Mouse (Mus musculus) gastrocnemius, adult 18-20 months (tissue): Measurements from ENCODE around the gene Lrrc57. TPM values are rescaled to one million over a fixed set of nuclear protein-coding genes. Genes with fewer than 3 reads are reported as not detected.
"Not testable (repeated sequence)": the region's sequence is repeated elsewhere in the genome, so short reads cannot be mapped to it uniquely, and the experiment has no call there.

Experiments used
- DNase-seq: peaks from one replicate; pipeline ENCODE4 v3.0.0; 2021; ENCODE audit warnings: low spot score
- total RNA-seq, 2 experiments: library from RNA; stranded (reverse); gene quantifications; 2 replicates each; pipeline ENCODE4 v1.2.3; 2021

Gene Lrrc57
- total RNA-seq, 2 experiments from 2014 or later = 12.6 to 12.9 TPM

GRCm38 (mm10) chr2:120606021-120606690, 3.2 kb downstream of the Lrrc57 start:
- no peak for DNase-seq

- no peak for DNase-seq
These were observed 9.8 kb downstream of the Lrrc57 start for GRCm38 (mm10) chr2:120599506-120599905.

DNA sequence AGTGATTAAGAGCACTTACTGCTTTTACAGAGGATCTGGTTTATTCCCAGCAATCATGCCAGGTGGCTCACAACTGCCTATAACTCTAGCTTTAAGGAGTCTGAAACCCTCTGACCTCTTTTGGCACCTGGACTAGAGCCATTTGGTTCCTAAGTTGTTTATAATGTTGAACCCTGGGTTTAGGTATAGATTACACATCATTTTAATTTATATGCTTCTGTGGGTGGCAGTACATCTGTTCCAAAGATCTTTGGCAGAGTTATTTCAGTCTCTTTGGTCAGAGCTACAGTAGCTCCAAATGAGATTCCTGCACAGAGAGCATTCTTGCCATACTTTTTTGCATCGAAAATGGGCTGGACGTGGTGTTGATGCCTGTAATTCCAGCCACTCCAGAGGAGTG, 11.6 kb downstream of the Lrrc57 start:
- no peak for DNase-seq

GRCm38 (mm10) chr2:120592227-120592626, 17.1 kb downstream of the Lrrc57 start:
- DNase-seq = no peak

GRCm38 (mm10) chr2:120589759-120590158, 19.6 kb downstream of the Lrrc57 start:
- DNase-seq = no peak

DNA sequence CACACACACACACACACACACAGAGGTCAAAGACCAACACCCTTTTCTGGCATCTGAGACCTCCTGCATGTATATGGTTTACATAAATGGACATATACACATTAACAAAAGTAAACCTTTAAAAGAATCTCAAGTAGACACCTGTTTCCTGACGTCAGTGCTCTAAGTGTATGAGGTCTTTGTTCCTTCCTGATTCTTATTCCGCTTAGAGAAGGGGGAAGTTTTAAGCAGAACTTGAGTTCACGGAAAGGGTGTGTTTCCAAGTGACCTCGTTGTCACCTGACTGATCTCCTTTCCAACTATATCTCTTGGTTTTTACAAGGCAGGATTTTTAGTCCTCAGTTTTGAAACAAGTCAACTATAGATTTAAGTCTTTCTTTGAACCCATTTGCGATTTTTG, 31.0 kb downstream of the Lrrc57 start:
- DNase-seq = no peak

DNA sequence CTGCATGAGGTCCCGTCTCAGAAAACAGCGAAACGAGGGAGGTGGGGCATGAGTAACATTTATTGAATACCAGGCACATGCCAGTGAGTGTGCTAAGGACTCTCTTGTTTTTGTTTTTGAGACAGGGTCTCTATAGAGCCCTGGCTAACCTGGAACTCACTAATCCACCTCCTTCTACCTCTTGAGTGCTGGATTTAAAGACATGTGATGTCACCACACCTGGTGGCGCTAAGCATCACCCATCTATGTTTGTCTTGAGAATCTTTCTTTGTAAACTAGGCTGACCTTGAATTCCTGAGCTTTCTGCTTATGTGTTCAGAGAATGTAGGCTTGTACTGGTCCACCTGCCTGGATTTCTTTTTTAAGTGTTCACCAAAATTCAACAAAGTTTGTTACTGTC, 31.5 kb downstream of the Lrrc57 start:
- DNase-seq = no peak

DNA sequence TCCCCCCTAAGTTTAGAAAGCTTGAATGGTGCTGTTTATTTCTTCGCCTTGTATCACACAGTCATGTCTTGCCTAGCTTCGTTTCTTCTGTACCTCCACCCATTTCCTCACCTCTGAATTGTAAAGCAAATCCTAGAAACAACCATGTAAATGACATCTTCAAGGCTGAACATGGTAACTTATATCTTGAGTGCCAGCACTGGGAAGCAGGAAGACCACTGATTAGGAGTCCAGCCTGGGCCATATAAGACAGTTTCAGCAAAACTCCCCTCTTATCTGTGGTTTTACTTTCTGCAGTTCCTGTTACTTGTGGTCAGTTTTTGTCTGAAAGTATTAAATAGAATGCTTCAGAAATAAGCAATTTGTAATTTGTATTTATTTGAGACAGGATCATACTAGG, 33.3 kb downstream of the Lrrc57 start:
- DNase-seq = no peak

DNA sequence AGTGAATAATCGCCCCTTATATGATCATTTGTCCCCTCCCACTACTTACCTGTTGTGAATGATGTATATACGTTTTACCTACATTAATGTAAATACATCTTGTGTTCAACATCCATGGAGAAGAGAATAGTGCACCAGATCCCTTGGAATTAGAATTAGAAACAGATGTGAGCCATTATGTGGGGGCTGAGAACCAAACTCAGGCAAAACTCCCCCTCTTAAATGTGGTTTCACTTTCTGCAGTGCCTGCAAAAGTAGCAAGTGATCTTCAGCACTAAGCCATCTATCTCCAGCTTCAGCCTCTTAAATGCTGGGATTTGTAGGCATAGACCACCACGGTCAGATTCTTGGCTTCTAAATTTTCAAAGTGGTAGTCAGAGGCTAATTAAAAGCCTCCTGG, 34.2 kb downstream of the Lrrc57 start:
- no peak for DNase-seq

GRCm38 (mm10) chr2:120572161-120572560, 37.2 kb downstream of the Lrrc57 start:
- not testable (repeated sequence) for DNase-seq

- DNase-seq = no peak
These were observed 38.2 kb downstream of the Lrrc57 start for GRCm38 (mm10) chr2:120571081-120571480.

GRCm38 (mm10) chr2:120567798-120568320, 41.5 kb downstream of the Lrrc57 start:
- DNase-seq = no peak

- DNase-seq = peak; percentile 94
These were observed 42.2 kb downstream of the Lrrc57 start, which contains the start of gene Snap23 for GRCm38 (mm10) chr2:120566886-120567797. TSS of gene Snap23 (plus strand) at chr2:120567671.

DNA sequence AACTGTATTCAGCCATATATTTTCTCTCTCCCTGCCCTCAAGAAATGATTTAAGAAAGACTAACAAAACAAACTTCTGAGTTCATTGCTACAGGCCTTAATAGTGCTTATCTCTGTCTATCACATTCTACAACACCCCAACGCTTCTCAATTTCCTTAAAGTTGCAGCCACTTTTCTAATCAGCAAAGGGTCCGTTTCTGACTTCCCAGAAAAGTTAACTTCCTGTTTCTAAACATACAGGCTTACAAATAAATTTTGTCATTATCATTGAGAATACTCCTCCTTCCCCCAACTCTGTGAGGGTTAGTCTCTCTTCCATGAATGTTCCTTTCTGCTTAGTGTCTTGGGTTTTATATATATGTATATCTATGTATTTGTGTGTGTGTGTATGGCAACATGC, 44.0 kb downstream of the Lrrc57 start:
- no peak for DNase-seq

DNA sequence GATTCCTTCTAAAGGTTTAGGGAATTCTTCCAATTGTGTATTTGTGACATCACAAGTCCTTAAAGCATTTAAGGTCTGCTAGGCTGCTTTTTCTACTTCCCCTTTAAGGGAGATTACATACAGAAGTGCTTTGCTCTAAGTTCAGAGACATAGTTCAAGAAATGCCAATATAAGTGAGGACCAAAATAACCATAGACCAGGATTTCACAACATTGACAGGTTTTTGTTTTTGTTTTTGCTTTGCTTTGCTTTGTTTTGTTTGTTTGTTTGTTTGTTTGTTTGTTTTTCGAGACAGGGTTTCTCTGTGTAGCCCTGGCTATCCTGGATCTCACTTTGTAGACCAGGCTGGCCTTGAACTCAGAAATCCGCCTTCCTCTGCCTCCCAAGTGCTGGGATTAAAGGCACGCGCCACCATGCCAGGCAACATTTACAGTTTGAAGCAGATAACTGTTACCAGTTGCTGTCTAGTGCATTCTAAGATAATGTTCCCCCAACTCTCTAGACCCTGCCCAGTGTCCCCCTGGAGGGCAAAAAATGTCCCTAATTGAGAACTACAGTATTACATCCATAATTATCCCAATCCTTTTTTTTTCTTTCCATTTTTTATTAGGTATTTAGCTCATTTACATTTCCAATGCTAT, 44.7 kb downstream of the Lrrc57 start:
- DNase-seq = not testable (repeated sequence)

- DNase-seq = peak; percentile 90
These were observed 45.9 kb downstream of the Lrrc57 start, which contains the start of gene Zfp106 for GRCm38 (mm10) chr2:120563235-120563990. TSS of gene Zfp106 (minus strand) at chr2:120563843.

- no peak for DNase-seq
These were observed 46.5 kb downstream of the Lrrc57 start for GRCm38 (mm10) chr2:120562859-120563234.

GRCm38 (mm10) chr2:120561524-120561923, 47.8 kb downstream of the Lrrc57 start:
- DNase-seq = no peak

- no peak for DNase-seq
These were observed 50.5 kb downstream of the Lrrc57 start for GRCm38 (mm10) chr2:120558813-120559212.

DNA sequence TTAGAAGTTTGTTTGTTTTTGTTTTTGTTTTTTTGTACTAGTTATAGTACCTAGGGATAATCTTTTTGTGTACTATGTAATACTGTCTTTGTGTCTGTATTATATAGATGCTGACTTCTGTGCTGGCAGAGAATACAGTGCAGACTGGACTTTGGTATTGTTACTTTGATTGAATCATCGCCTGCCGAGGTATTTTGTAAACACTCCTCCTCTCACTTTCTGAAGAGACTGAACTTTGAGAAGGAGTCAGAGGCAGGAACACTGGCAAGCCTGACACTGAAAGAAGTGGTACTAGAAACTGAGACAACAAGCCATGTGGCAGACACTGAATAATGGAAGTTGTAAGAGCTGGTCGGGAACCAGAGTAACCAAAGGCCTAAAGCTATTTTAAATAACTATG, 52.5 kb downstream of the Lrrc57 start:
- DNase-seq = no peak
